Mouse (Mus musculus): Measurements from ENCODE around the gene Rtl8c.
"Not testable (repeated sequence)": the region's sequence is repeated elsewhere in the genome, so short reads cannot be mapped to it uniquely, and the experiment has no call there.

The Rtl8c gene

DNA sequence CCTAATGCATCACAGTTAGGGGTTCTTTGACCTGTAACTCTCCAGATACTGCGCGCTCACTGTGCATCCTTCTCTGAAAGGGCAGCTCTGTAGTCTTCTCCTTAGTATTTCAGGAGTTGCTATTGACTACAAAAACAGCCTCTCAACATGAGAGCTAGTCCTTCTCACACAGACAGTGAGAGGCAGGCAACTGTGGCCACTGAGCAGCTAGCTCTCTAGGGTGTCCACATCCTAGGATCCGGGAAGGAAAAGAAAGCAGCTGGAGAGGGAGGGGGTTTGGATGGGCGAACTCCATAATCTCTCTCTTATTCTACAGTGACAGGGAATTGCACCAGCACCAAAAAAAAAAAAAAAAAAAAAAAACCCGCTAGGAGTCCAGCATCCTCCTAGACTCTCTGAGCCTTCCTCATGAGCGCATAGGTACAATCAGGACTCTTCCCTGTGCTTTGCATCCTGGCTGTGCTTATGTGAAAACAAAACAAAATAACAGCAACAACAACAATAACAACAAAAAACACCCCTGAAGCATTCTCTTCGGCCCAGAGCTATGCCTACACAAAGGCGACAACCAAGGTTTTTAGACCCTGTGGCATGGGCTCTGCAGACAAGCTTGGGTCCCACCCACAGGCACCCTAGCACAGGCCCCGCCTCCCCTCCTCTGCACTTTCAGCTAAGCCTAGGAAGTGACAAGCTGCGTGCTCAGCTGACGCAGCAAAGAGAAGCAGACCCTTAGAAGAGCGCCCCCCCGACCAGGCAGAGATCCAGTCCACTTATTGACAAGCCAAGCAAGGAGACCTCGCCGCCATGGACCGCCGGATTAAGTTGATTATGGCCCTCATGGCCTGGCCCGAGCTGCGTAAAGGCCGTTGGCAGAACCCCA lies at the start of gene Rtl8c:
TSS of gene Rtl8c (plus strand) at position 791 of the 880 bp plus-strand sequence.
- in situ Hi-C loops (cut with MboI, MseI) = loop anchor here (5.0 to 25.0 kb wide), 3 partner anchors 60 to 1330 kb away; partner anchors contain the start of gene Rtl8b (in 1 of the 2)

DNA sequence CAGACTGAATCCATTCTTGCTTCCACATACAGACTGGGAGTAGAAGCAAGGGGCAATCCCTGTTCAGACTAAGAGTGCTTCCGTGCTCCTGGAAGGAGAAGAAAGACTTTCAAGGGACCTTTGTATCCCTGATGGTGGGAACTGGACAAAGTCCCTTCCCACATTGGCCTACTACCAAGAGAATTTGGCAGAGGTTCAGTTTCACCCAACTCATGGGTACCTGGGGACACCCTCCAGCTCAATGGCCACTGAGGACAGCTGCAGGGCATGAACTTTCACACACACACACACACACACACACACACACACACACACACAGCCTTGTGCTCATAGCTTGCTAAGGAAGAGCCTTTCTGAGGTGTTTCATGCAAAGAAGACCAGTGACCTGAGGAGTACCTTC lies 28.5 kb upstream of the Rtl8c start:
- in situ Hi-C loops (cut with MboI, MseI) = loop anchor here (5.0 to 25.0 kb wide), 5 partner anchors 107 to 1142 kb away; partner anchors contain the start of genes Fam122b (in 1 of the 2) and Fam122c (in 1 of the 2)

DNA sequence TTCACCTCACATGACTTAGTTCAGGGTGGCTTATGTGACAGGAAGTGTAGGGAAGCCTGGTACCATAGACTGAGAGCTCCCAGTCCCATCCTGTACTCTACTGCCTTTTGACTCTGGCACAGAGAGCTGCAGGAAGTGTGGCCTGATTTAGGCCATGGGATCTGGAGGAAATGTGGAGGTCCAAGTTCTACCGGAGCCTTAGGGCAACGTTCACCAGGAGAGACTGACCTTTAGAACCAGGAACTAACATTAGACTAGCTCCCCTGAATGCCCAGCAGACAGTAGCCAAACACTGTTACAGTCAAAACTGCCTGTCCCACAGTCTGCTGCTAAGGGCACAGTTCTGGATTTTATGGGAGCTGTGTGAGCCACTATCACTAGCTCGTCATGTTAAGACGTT lies 26.4 kb upstream of the Rtl8c start:
- in situ Hi-C loops (cut with MboI, MseI) = loop anchor here (5.0 to 25.0 kb wide), 7 partner anchors 111 to 1437 kb away; partner anchors contain the start of genes Fam122b (in 1 of the 2) and Fam122c (in 1 of the 2)

DNA sequence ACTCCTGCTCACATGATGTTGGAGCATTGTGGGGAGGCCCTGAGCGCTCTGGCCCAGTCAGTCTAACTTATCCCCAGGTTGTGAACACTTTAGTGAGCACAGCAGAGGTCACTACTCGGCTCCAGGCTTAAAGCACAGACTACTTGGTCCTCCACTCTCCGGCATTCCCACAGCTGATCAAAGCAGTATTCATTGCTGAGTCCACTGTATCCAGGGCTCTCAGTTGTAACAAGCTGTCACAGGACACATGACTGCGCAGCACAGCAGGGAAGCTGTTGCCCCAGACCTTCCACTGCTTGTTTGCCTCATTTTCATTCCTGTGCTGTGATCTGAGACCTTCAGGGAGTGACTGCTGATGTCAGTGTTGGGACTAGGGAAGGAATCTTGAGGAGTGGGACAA lies 24.4 kb upstream of the Rtl8c start:
- in situ Hi-C loops (cut with MboI, MseI) = loop anchor here (5.0 to 25.0 kb wide), 7 partner anchors 109 to 1439 kb away; partner anchors contain the start of genes Fam122b (in 1 of the 2) and Fam122c (in 1 of the 2)

DNA sequence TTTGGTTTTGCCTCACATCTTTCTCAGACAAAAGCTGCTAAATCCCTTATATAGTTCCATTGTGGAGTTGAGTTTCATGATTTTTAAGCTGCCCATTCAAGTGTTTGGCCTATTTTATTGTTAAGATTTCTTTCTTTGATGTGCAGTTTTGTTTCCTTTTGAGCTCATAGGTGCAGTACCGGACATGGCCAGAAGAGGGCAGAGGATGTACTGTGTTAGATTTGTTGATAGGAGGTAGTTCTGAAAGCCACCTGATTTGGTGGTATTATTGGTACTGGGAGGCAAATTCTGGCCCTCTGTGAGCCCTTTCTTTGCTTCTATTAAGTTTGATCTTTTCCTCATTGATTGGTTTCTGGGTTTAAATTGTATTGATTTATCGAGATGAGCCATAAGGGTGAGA lies 7.8 kb upstream of the Rtl8c start:
- in situ Hi-C loops (cut with MboI, MseI) = loop anchor here (25.0 kb wide), 4 partner anchors 338 to 1337 kb away; partner anchors contain the start of genes Fam122b (in 1 of the 2) and Fam122c (in 1 of the 2)

DNA sequence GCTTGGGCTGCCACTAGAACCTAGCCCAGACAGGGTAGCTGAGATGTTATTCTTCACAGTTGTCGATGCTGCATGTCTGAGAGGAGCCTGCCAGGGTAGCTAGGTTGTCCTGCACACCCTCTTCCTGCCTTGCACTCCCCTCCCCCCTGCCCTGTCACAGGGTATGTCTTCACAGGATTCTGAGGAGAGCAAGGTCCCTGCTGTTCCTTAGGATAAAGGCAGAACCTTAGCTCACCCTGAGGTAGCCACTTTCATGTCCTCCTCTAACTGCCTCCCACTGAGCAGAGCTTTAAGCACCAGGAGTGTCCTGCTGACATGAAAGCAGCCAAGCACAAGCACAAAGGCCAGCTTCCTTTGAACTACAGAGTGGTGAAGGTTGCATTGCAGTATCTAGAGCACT lies 1.7 kb upstream of the Rtl8c start:
- in situ Hi-C loops (cut with MboI, MseI) = loop anchor here (5.0 to 25.0 kb wide), 3 partner anchors 61 to 1331 kb away; partner anchors contain the start of gene Rtl8b (in 1 of the 2)

DNA sequence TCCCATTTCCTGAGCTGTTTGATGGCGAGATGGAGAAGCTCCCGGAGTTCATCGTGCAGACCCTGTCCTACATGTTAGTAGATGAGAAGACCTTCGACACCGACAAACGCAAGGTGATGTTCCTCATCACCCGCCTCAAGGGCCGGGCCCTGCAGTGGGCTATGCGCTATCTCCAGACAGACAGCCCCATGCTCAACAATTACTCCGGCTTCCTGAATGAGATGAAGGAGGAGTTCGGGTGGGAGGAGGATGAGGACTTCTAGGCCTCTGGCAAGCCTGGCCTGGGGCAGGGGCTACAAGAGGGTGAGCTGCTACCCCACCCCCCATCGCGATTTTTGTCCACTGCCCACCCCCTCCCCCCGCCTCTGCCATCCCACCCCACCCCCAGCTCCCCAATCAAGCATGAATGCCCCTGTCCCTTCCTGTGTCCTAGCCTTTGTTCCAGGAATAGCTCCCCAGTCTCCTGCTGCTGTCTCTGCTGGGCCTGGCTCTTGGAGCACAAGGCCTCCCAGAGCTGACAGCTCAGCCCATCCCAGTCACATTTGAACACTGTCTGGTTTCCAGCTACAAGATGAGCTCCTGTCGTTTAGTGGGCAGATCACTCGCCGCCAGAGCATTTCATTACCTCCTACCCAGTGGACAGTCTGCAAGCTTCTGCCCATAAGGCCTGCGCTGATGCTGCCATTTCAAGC lies 436 bp downstream of the Rtl8c start:
- in situ Hi-C loops (cut with MboI, MseI) = loop anchor here (5.0 to 25.0 kb wide), 3 partner anchors 59 to 1329 kb away; partner anchors contain the start of gene Rtl8b (in 1 of the 2)

DNA sequence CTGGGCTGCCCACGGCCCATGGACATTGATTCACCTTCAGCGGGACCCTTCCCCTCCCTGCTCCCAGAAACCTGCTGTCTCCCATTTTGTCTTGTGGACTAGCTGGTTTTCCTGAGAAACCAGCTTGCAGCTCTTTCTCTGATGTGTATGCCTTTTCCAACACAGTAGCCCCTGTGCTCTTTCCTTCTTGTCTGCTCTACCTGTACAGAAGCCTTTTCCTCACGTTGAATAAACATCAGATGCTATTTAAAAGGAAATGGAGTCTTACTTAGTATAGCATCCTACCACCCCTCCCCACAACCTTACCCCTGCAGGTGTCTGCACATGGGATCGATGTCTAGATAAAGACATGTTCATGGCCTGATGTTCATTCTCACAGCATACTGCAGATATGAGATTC lies 1.0 kb downstream of the Rtl8c start, which contains the start of gene Gm14597:
TSS of gene Gm14597 (minus strand) at position 101 of the 400 bp plus-strand sequence.
- in situ Hi-C loops (cut with MboI, MseI) = loop anchor here (5.0 to 25.0 kb wide), 3 partner anchors 58 to 1328 kb away; partner anchors contain the start of gene Rtl8b (in 1 of the 2)

DNA sequence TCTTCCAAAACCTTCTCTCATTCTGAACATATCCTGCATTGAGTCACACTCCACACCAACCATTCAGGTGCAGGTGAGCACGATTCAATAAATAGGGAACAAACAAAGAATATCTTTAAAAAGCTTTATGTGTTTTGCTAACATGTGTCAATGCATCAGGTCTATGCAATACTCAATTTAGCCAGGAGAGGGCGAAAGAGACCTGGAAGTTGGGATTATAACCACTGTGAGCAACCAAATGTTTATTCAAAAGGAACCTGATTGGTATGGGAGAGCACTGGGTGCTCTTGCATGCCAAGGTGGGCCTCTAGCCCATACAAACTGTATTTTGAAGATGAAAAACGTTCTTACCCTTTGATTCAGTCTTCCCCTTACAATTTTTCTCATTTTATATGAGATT lies 2.7 kb downstream of the Rtl8c start:
- in situ Hi-C loops (cut with MboI, MseI) = loop anchor here in 1 of 2 experiments (25.0 kb wide), 1 partner anchor 1327 kb away; no protein-coding TSS in a partner anchor

DNA sequence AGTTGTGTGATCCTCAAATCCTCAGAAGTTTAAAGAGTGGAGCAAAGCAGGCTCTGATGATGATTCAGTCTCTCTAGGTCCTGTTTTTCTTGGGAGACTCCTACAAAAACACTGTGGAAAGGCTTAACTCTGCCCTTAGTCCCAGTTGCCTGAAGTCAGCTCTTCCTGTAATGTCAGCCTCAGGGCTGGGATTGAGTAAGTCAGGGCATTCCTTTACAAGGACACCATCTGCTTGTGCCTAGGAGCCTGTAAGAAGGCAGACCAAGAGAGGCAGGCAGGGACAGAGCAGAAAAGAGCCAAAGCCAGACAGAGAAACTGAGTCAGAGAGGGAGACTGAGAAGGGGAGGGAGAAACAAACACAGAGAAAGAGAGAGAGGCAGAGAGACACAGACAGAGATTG lies 3.6 kb downstream of the Rtl8c start:
- in situ Hi-C loops (cut with MboI, MseI) = loop anchor here in 1 of 2 experiments (25.0 kb wide), 1 partner anchor 1326 kb away; no protein-coding TSS in a partner anchor

DNA sequence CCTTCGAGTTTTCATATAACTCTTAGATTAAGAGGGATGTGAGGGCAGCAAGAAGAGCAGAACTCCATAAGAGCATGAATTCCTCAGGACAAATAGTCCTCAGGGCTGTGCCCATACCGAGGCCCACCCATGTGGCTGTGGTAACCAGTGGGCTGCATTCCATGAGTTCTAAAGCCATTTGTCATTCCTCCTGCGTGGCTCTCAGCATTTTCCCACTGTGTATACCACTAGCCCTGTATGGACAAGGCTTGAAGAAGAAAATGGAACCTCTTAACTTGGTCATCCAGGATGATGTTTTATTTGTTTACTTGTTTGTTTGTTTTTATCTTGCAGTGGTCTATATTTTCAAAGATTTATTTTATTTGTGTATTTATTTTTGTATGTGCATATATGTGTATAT lies 30.3 kb downstream of the Rtl8c start:
- in situ Hi-C loops (cut with MboI, MseI) = not testable (repeated sequence)

DNA sequence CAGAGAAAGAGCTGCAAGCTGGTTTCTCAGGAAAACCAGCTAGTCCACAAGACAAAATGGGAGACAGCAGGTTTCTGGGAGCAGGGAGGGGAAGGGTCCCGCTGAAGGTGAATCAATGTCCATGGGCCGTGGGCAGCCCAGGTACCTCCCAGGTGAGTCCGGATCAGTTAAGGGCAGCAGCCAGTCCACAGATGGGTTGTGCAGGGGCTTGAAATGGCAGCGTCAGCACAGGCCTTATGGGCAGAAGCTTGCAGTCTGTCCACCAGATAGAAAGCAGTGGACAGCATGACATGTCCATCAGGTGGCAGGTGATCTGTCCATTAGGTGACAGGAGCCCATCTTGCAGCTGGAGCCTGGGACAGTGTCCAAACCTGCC lies 34.8 kb downstream of the Rtl8c start:
- in situ Hi-C loops (cut with MboI, MseI) = not testable (repeated sequence)

DNA sequence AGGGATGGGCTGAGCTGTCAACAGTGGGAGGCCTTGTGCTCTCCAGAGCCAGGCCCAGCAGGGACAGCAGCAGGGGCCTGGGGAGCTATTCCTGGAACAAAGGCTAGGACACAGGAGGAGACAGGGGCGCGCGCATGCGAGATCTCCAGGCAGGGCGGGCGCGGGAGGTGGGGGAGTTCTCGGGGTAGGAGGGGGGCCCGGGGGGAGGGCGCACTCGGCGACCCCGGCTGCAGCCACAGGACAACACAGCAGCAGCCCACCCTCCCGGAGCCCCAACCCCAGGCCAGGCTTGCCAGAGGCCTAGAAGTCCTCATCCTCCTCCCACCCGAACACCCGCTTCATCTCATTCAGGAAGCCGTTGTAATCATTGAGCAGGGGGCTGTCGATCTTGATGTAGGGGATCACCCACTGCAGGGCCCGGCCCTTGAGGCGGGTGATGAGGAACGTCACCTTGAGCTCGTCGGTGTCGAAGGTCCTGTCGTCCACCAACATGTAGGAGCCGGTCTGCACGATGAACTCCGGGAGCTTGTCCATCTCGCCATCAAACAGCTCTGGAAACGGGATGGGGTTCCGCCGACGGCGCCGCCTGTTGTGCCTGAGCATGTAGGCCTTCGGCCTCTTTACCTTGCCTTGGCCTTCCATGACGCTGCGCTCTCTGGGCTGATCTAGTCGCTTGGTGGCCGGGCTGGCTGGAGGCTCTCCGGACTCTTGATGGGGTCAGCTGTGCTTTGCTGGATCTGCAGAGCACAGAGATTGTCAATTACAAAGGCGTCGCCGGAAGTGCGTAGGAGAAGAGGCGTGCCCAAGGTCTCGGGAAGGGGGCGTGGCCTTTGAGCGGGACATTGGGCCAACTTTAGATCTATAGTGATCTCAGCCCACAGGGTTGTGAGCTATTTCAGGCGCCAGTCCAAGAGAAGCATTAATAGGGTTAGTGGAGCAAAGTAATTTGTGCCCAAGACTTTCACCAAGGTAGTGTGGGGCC lies 35.4 kb downstream of the Rtl8c start, which contains the start of gene Rtl8a:
TSS of gene Rtl8a (minus strand) at position 703 of the 982 bp plus-strand sequence.
- in situ Hi-C loops (cut with MboI, MseI) = not testable (repeated sequence)

DNA sequence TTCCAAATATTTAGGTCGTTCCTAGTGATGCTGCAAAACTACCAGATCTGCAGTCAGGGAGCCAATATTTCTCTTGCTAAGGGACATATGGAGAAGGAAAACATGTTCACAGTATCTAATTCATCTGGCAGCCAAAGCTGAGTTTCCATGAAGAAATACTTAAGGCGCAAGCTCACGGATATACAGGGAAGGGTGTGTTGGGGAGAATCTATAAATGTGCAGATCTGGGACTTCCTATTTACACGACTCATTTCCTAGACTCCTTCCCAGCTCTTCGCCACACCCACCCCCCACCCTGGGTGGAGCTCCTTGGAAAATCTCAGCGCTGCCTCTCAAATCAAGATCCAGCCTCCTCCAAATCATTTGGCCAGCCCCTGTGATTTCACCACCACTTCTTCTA lies 38.1 kb downstream of the Rtl8c start:
- in situ Hi-C loops (cut with MboI, MseI) = no loop called here

DNA sequence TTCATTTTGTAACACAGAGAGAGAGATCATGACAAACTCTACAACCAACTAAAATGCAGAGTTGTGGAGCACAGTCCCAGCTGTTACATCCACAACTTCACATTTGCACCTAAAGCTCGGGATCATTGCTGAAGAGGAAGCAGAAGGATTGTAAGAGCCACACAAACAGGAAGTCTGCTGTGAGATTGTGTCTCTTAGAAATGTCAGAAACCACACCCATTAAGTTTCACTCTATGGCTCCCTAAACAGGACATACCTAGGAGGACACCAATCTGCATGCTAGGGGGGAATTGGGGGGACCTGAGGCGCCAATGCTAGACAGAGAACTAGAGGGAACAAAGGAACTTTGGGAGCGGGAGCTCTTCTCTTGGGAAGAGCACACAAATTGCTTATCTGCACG lies 45.1 kb downstream of the Rtl8c start:
- in situ Hi-C loops (cut with MboI, MseI) = not testable (repeated sequence)

All from T-helper 17 cell (primary cell).